Mouse (Mus musculus): ENCODE results near the gene Frmd4b.

Gene Frmd4b

GRCm38 (mm10) chr6:97617266-97617743, at the start of gene Frmd4b:
TSS of gene Frmd4b (minus strand) at chr6:97617541.
- DNase-seq (ENCODE audit: extremely low spot score) = peak; percentile 87

DNA sequence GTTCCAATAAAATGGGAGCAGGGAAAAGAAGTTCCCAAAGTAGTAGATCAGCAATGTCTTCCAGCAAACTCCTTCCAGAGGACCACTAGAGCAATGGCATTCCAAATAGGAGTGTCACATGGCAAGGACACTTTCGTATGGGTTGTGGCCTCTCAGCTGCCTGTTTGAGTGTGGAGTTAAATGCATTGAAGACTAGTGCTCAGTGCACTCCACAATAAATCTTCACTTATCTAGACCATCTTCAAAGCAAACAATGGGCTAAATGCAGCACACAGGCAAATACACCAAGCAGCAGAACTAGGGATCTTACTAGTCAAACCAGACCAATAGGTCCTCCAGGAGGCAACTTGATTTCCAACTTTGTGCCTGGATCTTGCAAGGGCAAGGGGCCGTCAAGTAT, 49.1 kb upstream of the Frmd4b start:
- no peak for DNase-seq (ENCODE audit: extremely low spot score)

GRCm38 (mm10) chr6:97658921-97659320, 41.6 kb upstream of the Frmd4b start:
- DNase-seq (ENCODE audit: extremely low spot score) = no peak

GRCm38 (mm10) chr6:97655986-97656385, 38.6 kb upstream of the Frmd4b start:
- DNase-seq (ENCODE audit: extremely low spot score) = no peak

DNA sequence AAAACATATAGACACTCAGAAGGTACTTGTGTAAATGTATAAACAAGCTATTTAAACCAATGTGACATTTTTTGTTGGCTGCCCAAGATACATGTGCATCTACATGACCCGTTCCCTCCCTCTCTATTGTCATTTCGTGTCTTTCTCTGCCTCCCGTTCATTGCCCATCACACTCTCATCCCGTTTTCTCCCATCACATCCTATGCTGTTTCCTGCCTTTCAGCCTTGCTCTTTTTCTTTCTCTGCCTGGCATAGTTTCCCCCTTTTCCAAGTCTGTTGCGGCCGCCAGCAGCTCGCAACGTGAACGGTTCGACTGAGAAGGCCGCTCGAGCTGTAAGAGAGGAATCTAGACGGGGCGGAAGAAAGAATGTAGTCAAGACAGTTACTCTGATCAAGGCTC, 30.2 kb upstream of the Frmd4b start:
- no peak for DNase-seq (ENCODE audit: extremely low spot score)

GRCm38 (mm10) chr6:97623330-97623729, 6.0 kb upstream of the Frmd4b start:
- DNase-seq (ENCODE audit: extremely low spot score) = no peak

- DNase-seq (ENCODE audit: extremely low spot score) = no peak
These were observed 4.9 kb upstream of the Frmd4b start for GRCm38 (mm10) chr6:97622236-97622635.

DNA sequence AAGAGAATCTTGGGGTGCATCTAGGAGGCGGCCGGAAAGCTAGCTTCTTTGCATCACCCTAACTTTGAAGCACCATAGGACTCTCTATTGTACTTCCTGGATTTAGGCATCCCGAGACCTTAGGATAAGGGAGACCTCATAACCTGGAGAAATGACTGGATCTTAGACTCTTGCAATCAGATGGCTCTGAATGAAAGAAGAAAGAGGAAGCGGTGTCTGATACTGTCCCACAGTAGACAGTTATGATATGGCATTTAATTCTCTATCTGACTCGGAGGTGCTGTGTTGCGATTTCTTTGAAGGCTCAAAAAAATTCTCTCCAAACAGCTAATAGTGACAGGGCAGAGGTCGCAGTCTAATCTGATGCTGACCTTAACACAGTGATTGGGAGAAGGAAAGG, 433 bp upstream of the Frmd4b start:
- no peak for DNase-seq (ENCODE audit: extremely low spot score)

GRCm38 (mm10) chr6:97616658-97617265, 579 bp downstream of the Frmd4b start:
- peak; percentile 76 for DNase-seq (ENCODE audit: extremely low spot score)

- peak; percentile 49 for DNase-seq (ENCODE audit: extremely low spot score)
These were observed 1.4 kb downstream of the Frmd4b start for GRCm38 (mm10) chr6:97615901-97616461.

GRCm38 (mm10) chr6:97614179-97614578, 3.2 kb downstream of the Frmd4b start:
- no peak for DNase-seq (ENCODE audit: extremely low spot score)

DNA sequence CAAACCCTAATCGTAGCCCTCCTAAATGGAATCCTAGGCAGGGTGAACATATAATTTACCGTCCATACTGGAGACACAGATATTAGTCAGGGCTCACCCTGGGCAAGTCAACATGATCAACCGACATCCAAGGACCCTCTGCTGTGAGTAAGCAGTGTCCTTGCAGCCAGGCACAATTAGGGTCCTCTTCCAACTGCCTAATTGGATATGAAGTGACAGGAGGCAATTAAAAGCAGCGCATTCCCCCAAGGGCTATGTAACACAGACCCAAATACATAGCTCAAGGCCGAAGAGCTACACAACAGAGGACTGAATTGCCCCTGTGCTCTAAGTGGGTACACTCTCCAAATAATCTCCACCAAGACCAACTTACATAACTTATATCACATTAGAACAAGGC, 4.5 kb downstream of the Frmd4b start:
- no peak for DNase-seq (ENCODE audit: extremely low spot score)

DNA sequence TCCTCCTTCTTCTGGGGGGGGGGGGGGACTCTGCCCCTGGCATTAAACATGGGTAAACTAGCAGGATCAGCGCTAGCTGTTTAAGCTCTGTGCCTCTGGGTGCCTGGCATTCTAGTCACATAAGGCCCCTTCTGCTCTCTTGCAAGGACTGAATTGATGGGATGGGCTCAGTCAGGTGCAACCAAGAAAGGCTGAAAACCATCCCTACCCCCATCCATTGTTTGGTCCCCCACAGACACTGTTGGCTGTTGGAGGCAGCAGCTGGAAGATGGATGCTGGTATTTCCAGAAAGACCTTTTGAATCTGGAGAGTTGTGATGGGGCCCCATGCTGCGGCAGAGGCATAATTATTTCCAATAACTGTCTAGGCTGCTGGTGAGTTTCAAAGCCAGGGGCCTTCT, 7.3 kb downstream of the Frmd4b start:
- DNase-seq (ENCODE audit: extremely low spot score) = peak; percentile 15

DNA sequence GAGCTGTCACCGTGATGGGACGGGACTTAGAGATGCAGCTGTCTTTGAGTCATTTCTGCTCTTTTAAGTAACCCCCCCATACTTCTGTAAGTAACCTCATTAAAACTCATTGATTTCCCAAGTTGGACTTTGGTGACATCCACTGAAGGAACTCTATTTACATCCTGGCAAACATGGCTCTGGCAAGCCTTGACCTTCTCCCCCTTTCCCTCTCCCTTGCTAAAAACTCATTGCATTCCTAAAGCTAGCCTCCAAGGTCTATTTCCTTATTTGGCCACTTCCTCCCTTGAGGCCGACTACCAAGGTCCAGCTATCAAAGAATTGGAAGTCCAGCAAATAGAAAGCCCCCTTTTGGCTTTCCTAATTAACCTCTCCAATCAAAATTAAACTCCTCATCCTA, 9.7 kb downstream of the Frmd4b start:
- DNase-seq (ENCODE audit: extremely low spot score) = peak; percentile 16

GRCm38 (mm10) chr6:97595218-97595617, 22.1 kb downstream of the Frmd4b start:
- no peak for DNase-seq (ENCODE audit: extremely low spot score)

GRCm38 (mm10) chr6:97594589-97594988, 22.8 kb downstream of the Frmd4b start:
- no peak for DNase-seq (ENCODE audit: extremely low spot score)

- DNase-seq (ENCODE audit: extremely low spot score) = no peak
These were observed 27.1 kb downstream of the Frmd4b start for GRCm38 (mm10) chr6:97590230-97590629.

DNA sequence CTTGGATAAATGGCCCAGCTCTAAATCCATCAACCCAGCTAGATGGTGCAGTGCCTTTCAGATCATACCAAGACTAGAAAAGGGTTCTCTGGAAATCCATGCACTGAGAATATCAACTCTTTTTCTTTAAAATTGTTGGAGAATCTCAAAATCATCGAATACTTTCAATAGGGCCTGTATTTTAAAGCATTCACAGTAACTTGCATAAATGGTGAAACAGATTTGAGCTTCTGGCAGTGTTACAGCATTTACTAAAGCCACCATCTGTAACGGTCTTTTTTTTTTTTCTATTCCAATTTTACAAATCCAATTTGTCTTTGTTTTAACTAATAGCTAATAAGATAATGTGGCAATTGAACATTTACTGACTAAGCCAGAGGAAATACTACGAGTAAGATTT, 27.8 kb downstream of the Frmd4b start:
- no peak for DNase-seq (ENCODE audit: extremely low spot score)

- DNase-seq (ENCODE audit: extremely low spot score) = no peak
These were observed 28.3 kb downstream of the Frmd4b start for GRCm38 (mm10) chr6:97589031-97589430.

DNA sequence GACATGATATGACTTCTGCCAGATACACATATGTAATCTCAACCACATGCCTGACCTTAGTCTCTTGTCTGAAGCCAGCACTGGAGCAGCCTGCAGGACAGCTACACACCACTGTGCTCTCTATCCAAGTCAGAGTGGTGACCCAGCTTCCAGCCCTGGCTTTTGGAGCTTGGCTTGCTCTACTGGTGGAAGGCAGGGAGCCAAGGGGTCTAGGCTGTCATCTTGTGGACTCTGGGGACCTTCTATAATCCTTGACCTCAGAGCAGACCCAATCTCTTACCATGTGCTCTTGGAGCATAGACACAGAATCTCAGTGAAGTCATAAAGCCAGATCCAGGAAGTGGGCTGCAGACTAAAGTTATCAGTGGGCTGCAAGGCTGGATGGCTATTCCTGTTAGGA, 30.7 kb downstream of the Frmd4b start:
- DNase-seq (ENCODE audit: extremely low spot score) = no peak

- no peak for DNase-seq (ENCODE audit: extremely low spot score)
These were observed 31.3 kb downstream of the Frmd4b start for GRCm38 (mm10) chr6:97586024-97586423.

GRCm38 (mm10) chr6:97582748-97583147, 34.6 kb downstream of the Frmd4b start:
- DNase-seq (ENCODE audit: extremely low spot score) = no peak

GRCm38 (mm10) chr6:97581941-97582340, 35.4 kb downstream of the Frmd4b start:
- no peak for DNase-seq (ENCODE audit: extremely low spot score)
